Mouse (Mus musculus) heart, embryonic 13.5 days (tissue): ENCODE data around the gene Tshz3. TPM values are rescaled to one million over a fixed set of nuclear protein-coding genes. Genes with fewer than 3 reads are reported as not detected.

Experiments used
- ATAC-seq: fragments of 200-750 bp; cut with Nextera tagmentation; 2 replicates; pipeline ENCODE4 v1.8.0; 2017; ENCODE audit warnings: moderate TSS enrichment; ENCODE audit not compliant: insufficient number of reproducible peaks, low FRiP score, low TSS enrichment; ENCODE audit errors: extremely low read depth
- H3K27ac ChIP-seq: fragments of 300-500 bp; sonication (generic); replicated peaks from 2 replicates; pipeline ENCODE4 v1.5.1; 2015; ENCODE audit warnings: moderate library complexity, mild to moderate bottlenecking, inconsistent platforms
- H3K27me3 ChIP-seq: fragments of 300-500 bp; sonication (generic); replicated peaks from 2 replicates; pipeline ENCODE4 v1.6.1; 2015; ENCODE audit warnings: mild to moderate bottlenecking, inconsistent platforms
- H3K36me3 ChIP-seq: fragments of 300-500 bp; sonication (generic); 2 replicates; pipeline ENCODE4 v1.6.1; 2015; ENCODE audit warnings: mild to moderate bottlenecking, inconsistent platforms
- H3K4me1 ChIP-seq: fragments of 300-500 bp; sonication (generic); 2 replicates; pipeline ENCODE4 v1.6.1; 2015; ENCODE audit warnings: inconsistent platforms
- H3K4me2 ChIP-seq: fragments of 300-500 bp; sonication (generic); 2 replicates; pipeline ENCODE4 v1.6.1; 2015; ENCODE audit warnings: inconsistent platforms, mild to moderate bottlenecking, moderate library complexity
- H3K4me3 ChIP-seq: fragments of 300-500 bp; sonication (generic); 2 replicates; pipeline ENCODE4 v1.5.1; 2015; ENCODE audit warnings: moderate library complexity, mild to moderate bottlenecking, inconsistent platforms
- H3K9ac ChIP-seq: fragments of 300-500 bp; sonication (generic); 2 replicates; pipeline ENCODE4 v1.6.1; 2015; ENCODE audit warnings: inconsistent platforms, mild to moderate bottlenecking, moderate library complexity
- H3K9me3 ChIP-seq: fragments of 300-500 bp; sonication (generic); 2 replicates; pipeline ENCODE4 v1.6.1; 2016; ENCODE audit warnings: inconsistent platforms
- WGBS: fragments of 180-500 bp; shearing (Covaris S2); methylation state at CpG from one replicate; pipeline ENCODE4 v1.1.7; 2015; ENCODE audit warnings: mixed read lengths; 5-methylcytosine and 5-hydroxymethylcytosine counted together
- polyA plus RNA-seq: library from polyadenylated mRNA; unstranded; fragments of >200 nt; fragmentation: Nextera tagmentation; extraction: Ambion mirVana; gene quantifications from 2 replicates; pipeline ENCODE4 v1.2.1, GENCODE M21; 2015

The Tshz3 gene
- polyA plus RNA-seq, 1 experiment from 2014 or later, result 2.7 TPM

- Histone ChIP-seq H3K9me3 (no peaks in the 10 kb centered on the region), H3K4me3 (no peak overlapping the region), H3K4me1 (no peaks in the 10 kb centered on the region), H3K4me2 (no peak overlapping the region), H3K36me3 (no peaks in the 10 kb centered on the region), H3K27ac (no peak overlapping the region), H3K9ac (no peak overlapping the region), H3K27me3 (no peaks in the 10 kb centered on the region)
- WGBS, result 73% methylated on average over 15 of the region's 15 CpGs
- no peak for ATAC-seq
Observed at GRCm38 (mm10) chr7:36796392-36797187, 98.7 kb downstream of the Tshz3 start.
